ENCODE assay signal across 1 mouse cellular context in the genomic region with DNA sequence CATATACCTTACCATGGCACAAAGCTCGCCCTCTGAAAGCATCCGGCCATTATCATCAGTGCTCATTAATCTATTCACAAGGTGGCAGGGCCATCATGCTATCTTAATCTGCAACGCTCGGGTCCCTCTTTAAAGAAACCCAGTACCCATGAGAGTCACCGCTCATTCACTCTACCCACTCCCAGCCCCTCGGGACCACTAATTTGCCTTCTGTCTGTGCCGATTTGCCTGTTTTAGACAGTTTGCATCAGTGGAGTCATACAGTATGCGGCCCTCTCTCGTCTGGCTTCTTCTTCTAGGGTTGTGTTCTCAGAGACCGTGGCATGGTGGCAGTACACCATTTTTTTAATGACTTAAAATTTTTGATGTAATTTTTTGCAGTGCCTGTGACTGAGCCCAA.
TF ChIP-seq lines count a peak whose summit lies in the region.

No protein-coding gene starts in this region.

TF ChIP-seq in CH12.LX, 34 proteins besides CTCF, POLR2A, EP300 and RAD21 (continued from another document):
- TF ChIP-seq ZMIZ1 (IDR thresholded peaks at IDR 0.05; ENCODE audit: low read depth, low read length), result no peak
